Comparison of ENCODE assay signal across 11 mouse cellular contexts in the genomic region with DNA sequence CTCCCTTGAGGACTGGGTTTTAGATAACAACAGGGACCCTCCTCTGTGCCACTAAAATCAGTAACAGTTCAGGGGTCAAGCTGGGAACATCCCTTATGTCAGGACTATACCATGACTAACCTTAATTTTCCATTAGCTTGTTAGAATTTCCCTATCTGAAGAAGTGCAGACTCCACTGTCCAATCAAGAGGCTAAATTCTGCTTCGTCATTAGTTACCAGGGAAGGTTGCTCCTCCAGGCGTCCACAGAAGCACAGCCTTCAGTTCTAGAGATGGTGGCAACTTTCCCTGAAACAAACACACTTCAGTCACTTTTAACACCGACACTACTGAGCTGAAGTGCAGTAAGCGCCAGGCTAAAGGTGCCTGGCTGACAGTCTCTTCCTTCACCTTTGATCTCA. TPM values are rescaled to one million over a fixed set of nuclear protein-coding genes. Genes with fewer than 3 reads are reported as not detected.
DNase-seq lines count a peak whose midpoint lies in the region; ATAC-seq and TF ChIP-seq lines count a peak whose summit lies in the region.
"Had no signal": no experiment of that assay in that cellular context is flagged by ENCODE, and none has a peak within 500 bp of the region (broad histone marks: within the 10 kb centered on the region; RNA-seq: fewer than 3 reads in every experiment).

No protein-coding gene starts in this region.

- intact Hi-C loops in gastrocnemius, adult 2 months (cut with DNase I): loop anchor here (10.0 kb wide), 1 partner anchor 130 kb away; no protein-coding TSS in a partner anchor

- no peak overlapping the region for H3K27ac ChIP-seq in gastrocnemius, adult 2 months
- no peak overlapping the region for H3K27ac ChIP-seq in stomach, postnatal 0 days (replicated peaks)

- peak; percentile 81 for DNase-seq in gastrocnemius, adult 18-20 months (ENCODE audit: low spot score)
- no peak for DNase-seq in gastrocnemius, adult 2 months
- peak; percentile 88 for DNase-seq in CD4-positive, CD25-positive, alpha-beta regulatory T cell, adult 2 months (ENCODE audit: low read depth, low spot score)
- peak; percentile 75 for DNase-seq in c-Kit-positive CD71-negative TER-119-negative erythroid progenitor cells, embryonic 14.5 days (ENCODE audit: low read depth)
- DNase-seq in gastrocnemius, postnatal 25 days: peak; percentile 18
- peak; percentile 66 to 83 for DNase-seq in kidney, postnatal 36 days
- DNase-seq in lung, postnatal 25 days (ENCODE audit: low spot score): peak; percentile 95
- DNase-seq in stomach, postnatal 0 days (ENCODE audit: low spot score): peak; percentile 50

- H3K4me2 ChIP-seq in stomach, postnatal 0 days (replicated peaks; ENCODE audit: low read depth): no peak overlapping the region

- H3K4me1 ChIP-seq in stomach, postnatal 0 days (replicated peaks; ENCODE audit: control insufficient read depth, insufficient read depth): no peaks in the 10 kb centered on the region

- no peaks in the 10 kb centered on the region for H3K9me3 ChIP-seq in stomach, postnatal 0 days (ENCODE audit: control insufficient read depth, low read length)
- H3K9me3 ChIP-seq: G1E had no signal

- 14% methylated on average over 4 of the region's 4 CpGs for WGBS in stomach, postnatal 0 days

- H3K36me3 ChIP-seq in stomach, postnatal 0 days (ENCODE audit: control insufficient read depth, insufficient read depth, low read length): no peaks in the 10 kb centered on the region
- H3K36me3 ChIP-seq: G1E had no signal

- H3K4me3 ChIP-seq in gastrocnemius, adult 2 months: no peak overlapping the region
- no peak overlapping the region for H3K4me3 ChIP-seq in stomach, postnatal 0 days (ENCODE audit: low read depth, low read length)

- no peak overlapping the region for H3K9ac ChIP-seq in stomach, postnatal 0 days (ENCODE audit: low read length)

- no peak for TF ChIP-seq CTCF in gastrocnemius, adult 2 months (IDR thresholded peaks at IDR 0.05)
- TF ChIP-seq CTCF in stomach, postnatal 0 days (IDR thresholded peaks at IDR 0.05; ENCODE audit: low read depth): no peak

- no peak for TF ChIP-seq EP300 in stomach, postnatal 0 days (optimal IDR thresholded peaks at IDR 0.05)

- no peaks in the 10 kb centered on the region for H3K27me3 ChIP-seq in stomach, postnatal 0 days (ENCODE audit: control insufficient read depth, insufficient read depth, low read length)

- ATAC-seq in stomach, postnatal 0 days (ENCODE audit: low FRiP score, low TSS enrichment): peak; percentile 65

RNA-seq across cellular contexts. Expression of gene H2-Eb1, which starts 0.9 kb away (rescaled TPM):
- total RNA-seq in gastrocnemius, adult 18-20 months (2021): 1 to 10 TPM; 3.9 to 5.6 TPM
- total RNA-seq in gastrocnemius, adult 2 months (2021): 1 to 10 TPM; 3.4 to 4.9 TPM
- 1 to 10 TPM; 3.9 to 5.5 TPM for total RNA-seq in gastrocnemius, postnatal 25 days (2021)
- polyA plus RNA-seq in stomach, postnatal 0 days (2015; fragmentation: Nextera tagmentation; extraction: Ambion mirVana): 5.6 and 6.7 TPM in 2 replicates
- total RNA-seq: G1E had no signal
- polyA plus RNA-seq: G1E had no signal

RNA-seq across cellular contexts. Expression of gene H2-Aa, which starts 17.1 kb away (rescaled TPM):
- total RNA-seq in gastrocnemius, adult 18-20 months (2021): 1 to 10 TPM; 3.7 to 5.9 TPM
- total RNA-seq in gastrocnemius, adult 2 months (2021): 1 to 10 TPM; 5.3 to 6.0 TPM
- 1 to 10 TPM; 4.4 to 4.5 TPM for total RNA-seq in gastrocnemius, postnatal 25 days (2021)
- polyA plus RNA-seq in stomach, postnatal 0 days (2015; fragmentation: Nextera tagmentation; extraction: Ambion mirVana): 6.8 and 8.2 TPM in 2 replicates
- total RNA-seq: G1E had no signal
- polyA plus RNA-seq: G1E had no signal

RNA-seq across cellular contexts. Expression of gene H2-Eb2, which starts 20.7 kb away (rescaled TPM):
- not detected for total RNA-seq in gastrocnemius, adult 18-20 months (2021)
- total RNA-seq in gastrocnemius, adult 2 months (2021): not detected
- not detected for total RNA-seq in gastrocnemius, postnatal 25 days (2021)
- polyA plus RNA-seq in stomach, postnatal 0 days (2015; fragmentation: Nextera tagmentation; extraction: Ambion mirVana): not detected in 2 replicates
- polyA plus RNA-seq: G1E; heart, embryonic 14.5 days; stomach, embryonic 14.5 days had no signal

RNA-seq across cellular contexts. Expression of gene H2-Ab1, which starts 47.3 kb away (rescaled TPM):
- total RNA-seq in gastrocnemius, adult 18-20 months (2021): 1 to 10 TPM; 3.0 to 4.8 TPM
- total RNA-seq in gastrocnemius, adult 2 months (2021): 1 to 10 TPM; 3.1 to 4.7 TPM
- 1 to 10 TPM; 2.7 to 3.3 TPM for total RNA-seq in gastrocnemius, postnatal 25 days (2021)
- polyA plus RNA-seq in stomach, postnatal 0 days (2015; fragmentation: Nextera tagmentation; extraction: Ambion mirVana): 19.3 and 20.1 TPM in 2 replicates

RNA-seq across cellular contexts. Expression of gene Btnl2, which starts 49.9 kb away (rescaled TPM):
- total RNA-seq in gastrocnemius, adult 18-20 months (2021): under 1 TPM; 0.14 to 0.33 TPM
- under 1 TPM; 0.18 to 0.20 TPM for total RNA-seq in gastrocnemius, adult 2 months (2021)
- under 1 TPM; 0.31 to 0.43 TPM for total RNA-seq in gastrocnemius, postnatal 25 days (2021)
- polyA plus RNA-seq in stomach, postnatal 0 days (2015; fragmentation: Nextera tagmentation; extraction: Ambion mirVana): 0.13 and 0.16 TPM in 2 replicates
- polyA plus RNA-seq: G1E; heart, embryonic 14.5 days had no signal
